Mouse (Mus musculus): ENCODE measurements at regions not wholly inside any gene's neighbourhood (a gene's known extent, or its start where the extent isn't known, plus 50 kb on each side); places are given as distances from the start of the nearest gene placed in this dataset.
A peak's percentile ranks its signal among the peaks of the same experiment; 100 is the strongest.

DNA sequence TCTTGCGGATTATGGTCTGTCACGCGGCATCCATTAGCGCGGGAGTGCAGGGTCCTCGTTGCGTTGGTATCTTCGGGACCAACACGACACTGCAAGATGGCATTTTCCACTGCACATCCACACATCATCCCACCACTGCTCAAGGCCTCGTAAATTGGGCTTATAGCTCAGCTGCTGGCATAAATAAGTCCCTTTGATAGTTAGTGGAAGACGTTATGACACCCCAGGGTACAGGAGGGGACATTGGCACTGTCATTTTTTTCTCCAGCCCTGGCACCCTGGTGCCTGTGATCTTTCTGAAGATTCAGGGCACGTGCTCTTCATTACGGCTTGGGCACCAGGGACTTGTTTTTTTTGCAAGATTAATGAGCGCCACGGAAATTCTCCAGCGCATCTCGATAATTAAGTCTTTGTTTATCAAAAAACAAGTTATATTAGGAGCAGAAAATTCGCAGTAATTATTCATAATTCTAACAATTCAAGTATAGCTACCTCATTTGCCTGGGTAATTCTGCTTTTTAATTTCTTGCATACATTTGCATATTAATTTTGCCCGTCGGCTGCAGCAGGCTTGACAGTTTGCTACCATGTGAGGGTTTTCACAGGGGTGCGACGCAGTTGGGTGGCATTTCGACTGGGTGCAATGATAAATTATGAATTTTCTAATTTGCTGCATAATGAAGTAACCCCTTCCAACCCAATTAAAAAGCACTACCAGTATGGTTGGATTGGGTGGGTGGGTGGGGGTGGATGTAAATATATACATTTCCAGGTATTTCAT is 119.1 kb downstream of the Vrk1 start:
- intact Hi-C loops (cut with DNase I) = no loop called here
- no peak for DNase-seq (ENCODE audit: low spot score in 2 of 2)

DNA sequence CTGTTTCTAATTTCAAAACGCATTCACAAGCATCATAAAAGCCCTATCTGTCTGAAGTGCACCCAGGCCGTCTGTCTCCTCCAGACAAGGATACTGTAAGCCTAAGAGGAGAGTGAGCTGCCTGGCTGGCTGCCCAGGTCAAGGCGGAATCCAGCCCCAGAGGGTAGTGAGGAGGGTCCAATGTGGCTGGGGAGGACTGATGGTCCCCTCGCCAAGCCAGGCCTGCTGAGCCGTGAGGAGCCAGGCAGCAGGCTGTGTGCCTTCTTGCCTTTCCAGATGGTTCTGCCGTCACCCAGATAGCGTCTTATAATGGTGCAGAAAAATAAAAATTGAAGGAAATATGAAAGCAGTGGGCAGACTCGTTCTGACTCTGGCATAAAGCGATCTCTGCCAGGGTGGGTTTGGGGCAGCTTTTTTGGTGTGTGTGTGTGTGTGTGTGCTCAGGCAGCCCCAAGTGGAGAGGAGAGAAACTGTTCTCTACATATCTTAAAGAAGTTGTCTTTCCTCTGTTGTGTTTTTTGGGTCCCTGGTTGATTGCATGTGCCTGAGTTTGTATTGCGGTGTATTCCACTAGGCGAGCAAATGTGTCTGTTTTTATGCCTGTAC is 120.1 kb downstream of the Vrk1 start:
- DNase-seq (ENCODE audit: low spot score in 2 of 2) = no peak
- intact Hi-C loops (cut with DNase I) = no loop called here

GRCm38 (mm10) chr12:106132715-106133114 is 122.7 kb downstream of the Vrk1 start:
- intact Hi-C loops (cut with DNase I) = no loop called here

GRCm38 (mm10) chr12:106138466-106138865 is 128.4 kb downstream of the Vrk1 start:
- intact Hi-C loops (cut with DNase I) = no loop called here
- no peak for DNase-seq (ENCODE audit: low spot score in 2 of 2)

More at GRCm38 (mm10) chr12:106132715-106133114, 122.7 kb downstream of the Vrk1 start:
- no peak for DNase-seq (ENCODE audit: low spot score in 2 of 2)

DNA sequence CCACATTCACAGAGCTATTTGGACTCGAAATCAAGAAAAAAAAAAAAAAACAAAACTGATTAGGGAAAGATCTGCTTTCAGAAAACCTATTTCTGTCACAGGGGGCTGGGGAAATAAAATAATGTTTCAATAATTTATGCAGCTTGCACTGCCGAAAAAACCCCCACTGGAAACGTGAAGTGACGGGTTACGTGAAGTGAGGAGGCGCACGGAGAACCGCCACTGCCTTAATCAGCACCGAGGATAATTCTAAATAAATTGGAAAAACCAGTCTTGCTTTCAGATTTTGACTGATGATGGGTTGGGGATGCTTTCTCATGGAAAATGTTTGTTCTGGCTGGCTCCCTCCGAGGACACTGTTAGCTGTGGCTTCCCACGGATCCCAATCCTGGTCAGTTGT is 129.5 kb downstream of the Vrk1 start:
- intact Hi-C loops (cut with DNase I) = no loop called here

DNA sequence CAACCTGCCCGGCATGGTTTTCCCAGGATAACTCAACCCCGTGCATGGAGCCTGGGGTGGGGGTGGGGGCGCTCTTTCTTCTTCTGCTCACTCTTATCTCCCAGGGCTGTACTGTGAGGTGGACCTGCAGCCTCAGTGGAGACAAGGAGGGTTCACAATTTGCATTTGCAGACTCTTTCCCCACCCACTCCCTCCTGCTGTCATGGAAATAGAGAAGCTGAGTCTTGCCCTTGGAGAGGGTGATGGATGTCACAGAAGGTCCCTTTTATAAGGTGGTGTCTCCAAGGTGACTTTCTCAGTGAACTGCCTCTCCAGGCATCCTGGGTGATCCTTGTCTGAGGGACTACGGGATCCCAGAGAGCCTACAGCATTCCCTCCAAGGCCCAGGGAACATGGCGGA is 129.9 kb downstream of the Vrk1 start:
- no peak for DNase-seq (ENCODE audit: low spot score in 2 of 2)
- intact Hi-C loops (cut with DNase I) = no loop called here

More for the DNA sequence above, 129.5 kb downstream of the Vrk1 start:
- no peak for DNase-seq (ENCODE audit: low spot score in 2 of 2)

GRCm38 (mm10) chr12:106140671-106141070 is 130.6 kb downstream of the Vrk1 start:
- no peak for DNase-seq (ENCODE audit: low spot score in 2 of 2)
- intact Hi-C loops (cut with DNase I) = no loop called here

DNA sequence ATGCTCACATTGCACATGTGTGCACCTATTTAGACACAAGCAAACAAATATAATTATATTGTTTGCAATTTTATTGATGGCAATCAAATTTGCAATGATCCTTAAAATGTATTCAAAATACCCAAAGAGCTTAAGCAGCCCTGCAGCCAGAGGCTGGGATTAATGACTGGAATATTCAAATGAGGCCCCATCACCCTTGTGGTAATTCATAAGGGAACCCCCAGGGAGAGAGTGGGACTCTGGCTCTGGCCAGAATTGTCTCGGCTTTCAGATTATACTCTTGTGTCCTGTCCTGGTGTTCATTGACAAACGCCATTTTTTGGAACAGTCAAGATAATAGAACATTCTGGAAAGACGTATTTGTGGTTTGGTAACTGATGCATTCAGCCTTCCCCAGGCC is 133.5 kb downstream of the Vrk1 start:
- intact Hi-C loops (cut with DNase I) = no loop called here
- no peak for DNase-seq (ENCODE audit: low spot score in 2 of 2)

- DNase-seq (ENCODE audit: low spot score in 2 of 2) = peak; percentile 17 to 23
- intact Hi-C loops (cut with DNase I) = no loop called here
Measured at GRCm38 (mm10) chr12:106156837-106157236, 146.8 kb downstream of the Vrk1 start.

GRCm38 (mm10) chr12:106157827-106158226 is 147.8 kb downstream of the Vrk1 start:
- intact Hi-C loops (cut with DNase I) = no loop called here
- peak in 1 of 2 experiments; percentile 43 for DNase-seq (ENCODE audit: low spot score in 2 of 2)

DNA sequence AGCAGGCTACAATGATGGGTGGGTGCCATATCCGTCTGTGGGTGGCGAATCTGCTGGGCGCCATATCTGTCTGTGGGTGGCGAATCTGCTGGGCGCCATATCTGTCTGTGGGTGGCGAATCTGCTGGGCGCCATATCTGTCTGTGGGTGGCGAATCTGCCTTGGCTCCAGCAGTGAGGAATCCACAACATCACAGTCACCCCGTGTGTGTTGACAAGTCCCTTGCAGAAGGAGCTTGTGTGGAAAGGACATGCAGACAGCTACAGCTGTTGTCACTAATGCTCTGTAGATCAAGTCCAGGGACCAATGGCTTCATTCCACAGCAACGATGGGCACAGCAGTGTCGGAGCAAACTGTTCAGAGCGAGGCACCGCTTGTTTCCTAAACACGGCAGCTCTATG is 148.6 kb downstream of the Vrk1 start:
- DNase-seq (ENCODE audit: low spot score in 2 of 2) = no peak
- intact Hi-C loops (cut with DNase I) = no loop called here

- intact Hi-C loops (cut with DNase I) = no loop called here
- DNase-seq (ENCODE audit: low spot score in 2 of 2) = no peak
Measured at GRCm38 (mm10) chr12:106171301-106171700, 161.3 kb downstream of the Vrk1 start.

DNA sequence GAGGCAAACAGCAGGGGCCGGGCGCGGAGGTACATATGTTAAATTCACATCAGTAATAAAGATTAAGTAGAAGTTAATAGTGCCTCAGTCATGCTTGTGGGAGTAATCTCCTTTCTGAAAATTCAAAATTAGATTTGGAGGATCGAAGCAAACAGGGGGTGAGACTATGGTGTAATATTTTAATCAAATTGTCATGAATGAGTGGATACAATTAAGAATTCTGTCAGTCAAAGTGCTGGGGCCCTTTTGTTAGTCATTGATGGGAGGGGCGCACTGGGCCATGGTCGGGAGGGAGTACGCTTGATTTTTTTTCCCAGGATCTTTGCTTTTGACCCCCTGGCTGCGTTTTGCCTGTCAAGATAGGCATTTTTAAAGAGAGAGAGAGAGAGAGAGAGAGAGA is 163.2 kb downstream of the Vrk1 start:
- DNase-seq (ENCODE audit: low spot score in 2 of 2) = no peak

DNA sequence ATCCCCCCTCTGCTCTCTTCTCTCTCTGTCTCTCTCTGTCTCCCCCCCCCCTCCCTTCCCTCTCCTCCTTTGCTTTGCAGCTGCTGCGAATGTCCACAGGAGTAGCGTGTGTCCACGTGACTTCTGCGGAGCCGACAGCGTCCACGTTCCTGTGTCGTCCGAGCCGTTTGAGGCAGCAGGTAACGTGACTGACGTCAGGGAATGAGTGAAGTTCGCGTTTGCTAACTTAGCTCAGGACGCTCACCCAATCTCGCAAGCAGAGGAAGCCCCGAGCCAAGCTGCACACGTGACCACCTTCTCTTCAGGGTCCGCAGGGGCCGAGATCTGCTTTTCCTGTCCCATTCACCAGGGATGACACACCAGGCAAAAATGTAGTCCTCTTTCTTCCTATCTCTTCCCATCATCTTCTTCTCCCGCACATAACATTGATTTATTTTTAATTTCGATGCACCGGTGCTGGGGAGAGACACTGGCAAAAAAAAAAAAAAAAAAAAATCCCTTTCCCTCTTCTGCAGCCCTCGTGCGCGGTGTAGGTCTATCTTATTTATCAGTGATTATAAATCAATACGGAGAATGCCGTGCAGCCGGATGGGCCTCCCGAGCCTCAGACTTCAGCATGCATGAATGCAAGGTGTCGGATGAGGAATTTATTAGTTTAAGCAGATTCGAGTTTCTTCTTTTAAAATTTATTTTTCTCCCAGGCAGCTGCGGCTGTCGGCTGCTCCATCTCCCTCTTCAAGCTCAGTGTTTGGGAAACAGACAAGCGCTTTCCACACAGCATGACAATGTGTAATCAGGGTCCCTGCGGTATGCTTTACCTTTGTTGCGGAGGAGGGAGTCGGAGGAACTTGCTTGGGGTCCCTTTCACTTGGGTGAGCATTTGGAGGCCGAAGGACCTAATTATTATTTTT is 164.3 kb downstream of the Vrk1 start:
- intact Hi-C loops (cut with DNase I) = no loop called here

More for the DNA sequence above, 163.2 kb downstream of the Vrk1 start:
- intact Hi-C loops (cut with DNase I) = no loop called here

DNA sequence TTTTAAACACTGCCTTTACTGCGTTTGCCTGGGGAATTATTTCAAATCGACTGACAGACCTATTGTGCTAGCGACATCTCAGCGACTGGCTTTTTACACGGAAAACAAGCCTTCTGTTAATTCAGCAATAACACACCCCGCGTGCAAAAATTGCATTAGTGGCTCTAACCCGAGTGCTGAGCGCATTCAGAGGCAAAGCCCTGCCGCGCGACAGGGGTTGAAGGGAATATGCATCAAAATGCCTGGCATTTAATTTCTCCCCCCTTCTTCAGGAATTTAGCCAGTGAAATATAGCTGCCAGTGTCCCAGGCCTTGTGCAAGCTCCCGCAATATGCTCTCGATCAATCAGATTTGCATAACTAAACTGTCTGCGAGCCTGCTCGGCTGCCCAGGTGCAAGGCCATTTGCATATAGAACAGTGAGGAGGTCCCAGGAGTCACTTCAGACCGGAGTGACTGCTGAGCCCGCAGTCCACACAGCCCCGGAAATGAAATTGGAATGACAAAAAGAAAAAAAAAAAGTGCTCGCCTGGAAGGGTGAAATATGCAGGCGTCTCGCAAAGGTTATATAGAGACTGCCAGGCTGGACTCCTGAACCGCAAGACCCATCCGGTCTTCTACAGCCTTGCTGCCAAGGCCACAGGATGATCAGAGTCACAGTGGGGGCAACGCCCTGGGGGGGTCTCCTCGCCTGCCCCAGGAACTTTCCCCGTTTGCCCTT is 165.1 kb downstream of the Vrk1 start:
- intact Hi-C loops (cut with DNase I) = no loop called here
- no peak for DNase-seq (ENCODE audit: low spot score in 2 of 2)

More for the DNA sequence above, 164.3 kb downstream of the Vrk1 start:
- peak; percentile 37 to 40 for DNase-seq (ENCODE audit: low spot score in 2 of 2)

DNA sequence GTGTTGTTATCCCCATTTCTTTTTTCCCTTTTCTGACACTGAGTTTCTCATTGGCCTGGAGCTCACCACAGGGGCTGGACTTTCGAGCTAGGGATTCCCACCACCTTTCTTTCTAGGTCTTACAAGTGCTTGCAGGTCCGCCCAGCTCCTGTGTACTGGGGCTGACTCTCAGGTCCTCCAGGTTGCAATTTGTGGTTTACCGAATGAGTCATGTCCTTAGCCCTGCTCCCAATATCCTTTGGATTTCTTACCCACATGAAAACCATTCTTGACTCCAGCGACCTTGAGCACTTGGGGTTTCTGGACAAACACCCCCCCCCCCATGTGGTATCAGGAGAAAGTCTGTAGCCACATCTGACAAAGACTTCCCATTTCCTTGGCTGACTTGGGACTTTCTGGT is 167.3 kb downstream of the Vrk1 start:
- DNase-seq (ENCODE audit: low spot score in 2 of 2) = no peak
- intact Hi-C loops (cut with DNase I) = no loop called here

GRCm38 (mm10) chr12:106177861-106178260 is 167.8 kb downstream of the Vrk1 start:
- intact Hi-C loops (cut with DNase I) = no loop called here
- no peak for DNase-seq (ENCODE audit: low spot score in 2 of 2)

- DNase-seq (ENCODE audit: low spot score in 2 of 2) = no peak
- intact Hi-C loops (cut with DNase I) = no loop called here
Measured at GRCm38 (mm10) chr12:106178688-106179205, 168.7 kb downstream of the Vrk1 start.

GRCm38 (mm10) chr12:106182923-106183322 is 172.9 kb downstream of the Vrk1 start:
- intact Hi-C loops (cut with DNase I) = no loop called here
- no peak for DNase-seq (ENCODE audit: low spot score in 2 of 2)

Measured in left cerebral cortex, postnatal 14 days (tissue).